Mouse (Mus musculus) CD4-positive helper T cell, adult 2 months (primary cell): Measurements from ENCODE around the gene Misp.

Experiments used
- DNase-seq: peaks from one replicate; pipeline ENCODE4 v3.0.0-alpha.2; 2012; ENCODE audit warnings: low read depth, missing footprints, low spot score

Gene Misp

GRCm38 (mm10) chr10:79822372-79822771 is 1.6 kb downstream of the Misp start:
- DNase-seq: no peak

- no peak for DNase-seq
These were observed 2.2 kb downstream of the Misp start for GRCm38 (mm10) chr10:79823011-79823410.

GRCm38 (mm10) chr10:79824413-79824812 is 3.6 kb downstream of the Misp start:
- no peak for DNase-seq

- DNase-seq: no peak
These were observed 10.8 kb downstream of the Misp start for GRCm38 (mm10) chr10:79831583-79831982.

GRCm38 (mm10) chr10:79832026-79832785 is 11.4 kb downstream of the Misp start:
- DNase-seq: peak; percentile 40

GRCm38 (mm10) chr10:79832786-79833181 is 12.0 kb downstream of the Misp start:
- no peak for DNase-seq

GRCm38 (mm10) chr10:79834769-79835398 is 14.1 kb downstream of the Misp start:
- DNase-seq: peak; percentile 77

- DNase-seq: no peak
These were observed 16.1 kb downstream of the Misp start for GRCm38 (mm10) chr10:79836918-79837317.

- no peak for DNase-seq
These were observed 17.4 kb downstream of the Misp start for GRCm38 (mm10) chr10:79838151-79838550.

- no peak for DNase-seq
These were observed 19.3 kb downstream of the Misp start for GRCm38 (mm10) chr10:79840091-79840490.

- peak; percentile 19 for DNase-seq
These were observed 20.1 kb downstream of the Misp start for GRCm38 (mm10) chr10:79840644-79841551.

GRCm38 (mm10) chr10:79842322-79842721 is 21.5 kb downstream of the Misp start:
- no peak for DNase-seq

GRCm38 (mm10) chr10:79843476-79843875 is 22.7 kb downstream of the Misp start:
- DNase-seq: no peak

- DNase-seq: no peak
These were observed 25.8 kb downstream of the Misp start for GRCm38 (mm10) chr10:79846553-79846952.

- DNase-seq: peak; percentile 52
These were observed 29.3 kb downstream of the Misp start for GRCm38 (mm10) chr10:79849941-79850628.

GRCm38 (mm10) chr10:79851653-79852052 is 30.9 kb downstream of the Misp start:
- DNase-seq: no peak

- peak; percentile 46 for DNase-seq
These were observed 31.5 kb downstream of the Misp start for GRCm38 (mm10) chr10:79852107-79852789.

- no peak for DNase-seq
These were observed 32.0 kb downstream of the Misp start for GRCm38 (mm10) chr10:79852827-79853226.

- DNase-seq: peak; percentile 68
These were observed 32.6 kb downstream of the Misp start for GRCm38 (mm10) chr10:79853392-79853791.

GRCm38 (mm10) chr10:79853860-79854795 is 33.3 kb downstream of the Misp start, which contains the start of gene Ptbp1:
Ptbp1 (plus strand) TSS chr10:79854427.
- DNase-seq: peak; percentile 100
